Mouse (Mus musculus) bone marrow, adult 2 months (tissue): ENCODE data around the gene Gm12248. TPM values are rescaled to one million over a fixed set of nuclear protein-coding genes. Genes with fewer than 3 reads are reported as not detected.

Source experiments
- H3K27ac ChIP-seq: fragments of 200-500 bp; 2 replicates; pipeline ENCODE4 v1.5.1; 2012; ENCODE audit warnings: low read depth, mild to moderate bottlenecking, control low read depth, inconsistent platforms, low read length; ENCODE audit not compliant: control insufficient read depth, poor library complexity, insufficient read depth
- H3K4me1 ChIP-seq: fragments of 200-500 bp; 2 replicates; pipeline ENCODE4 v1.6.1; 2011; ENCODE audit warnings: low read length; ENCODE audit not compliant: control insufficient read depth, insufficient read depth
- H3K4me3 ChIP-seq: fragments of 200-500 bp; replicated peaks from 2 replicates; pipeline ENCODE3; 2011; ENCODE audit warnings: mild to moderate bottlenecking, low read depth, low read length, control low read depth; ENCODE audit not compliant: control insufficient read depth
- CTCF ChIP-seq: fragments of 200-500 bp; IDR thresholded peaks from 2 replicates; pipeline ENCODE4 v1.5.1; 2011; ENCODE audit warnings: low read length, control low read depth; ENCODE audit not compliant: control insufficient read depth, insufficient read depth
- POLR2A ChIP-seq: fragments of 200-500 bp; IDR thresholded peaks from 2 replicates; pipeline ENCODE4 v1.6.1; 2011; ENCODE audit warnings: low read depth, mild to moderate bottlenecking, control low read depth, low read length, borderline replicate concordance; ENCODE audit not compliant: control insufficient read depth
- WGBS: fragments of 180-500 bp; shearing (Covaris S2); methylation state at CpG from one replicate; pipeline ENCODE4 v1.1.7; 2018; 5-methylcytosine and 5-hydroxymethylcytosine counted together
- polyA plus RNA-seq: library from polyadenylated mRNA; stranded (reverse); fragments of >200 nt; gene quantifications from 2 replicates; pipeline ENCODE4 v1.2.4, GENCODE M21; 2011; ENCODE audit warnings: low replicate concordance; ENCODE audit not compliant: missing spikeins, insufficient read depth, insufficient read length

The Gm12248 gene
- polyA plus RNA-seq: not detected in 2 replicates

GRCm38 (mm10) chr11:58093021-58093528, at the start of gene Gm12248:
Gene Gm12248 (minus strand): TSS chr11:58093134.
- Histone ChIP-seq H3K4me1 (peaks cover 2% of the 10 kb centered on the region), H3K4me3 (peak within 1 kb of the TSS; percentile 5), H3K27ac (no peak within 1 kb of the TSS)
- TF ChIP-seq POLR2A: no peak
- TF ChIP-seq CTCF: no peak
- WGBS: 17% methylated on average over 12 of the region's 12 CpGs

DNA sequence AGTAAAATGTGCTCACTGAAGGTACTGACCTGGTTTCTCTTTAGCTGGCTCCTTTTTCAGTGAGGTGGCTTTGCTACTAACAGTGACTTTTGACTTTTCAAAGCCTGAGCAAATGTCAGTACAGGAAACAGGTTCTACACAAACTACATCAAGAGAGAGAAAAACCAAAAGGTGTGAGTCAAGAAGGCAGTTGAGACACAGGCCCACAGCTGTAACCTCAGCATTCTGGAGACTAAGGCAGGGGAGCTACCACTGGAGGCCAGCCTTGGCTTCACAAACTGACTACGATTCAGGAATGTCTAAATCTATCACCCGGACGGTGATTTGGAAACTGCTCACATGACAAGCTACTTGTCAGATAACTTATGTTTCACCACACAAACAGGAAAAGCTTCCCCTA, 46.5 kb upstream of the Gm12248 start:
- 55% methylated on average over 3 of the region's 3 CpGs for WGBS
- Histone ChIP-seq H3K4me1 (peaks cover 2% of the 10 kb centered on the region), H3K4me3 (no peak overlapping the region), H3K27ac (no peak overlapping the region)
- no peak for TF ChIP-seq POLR2A
- no peak for TF ChIP-seq CTCF

DNA sequence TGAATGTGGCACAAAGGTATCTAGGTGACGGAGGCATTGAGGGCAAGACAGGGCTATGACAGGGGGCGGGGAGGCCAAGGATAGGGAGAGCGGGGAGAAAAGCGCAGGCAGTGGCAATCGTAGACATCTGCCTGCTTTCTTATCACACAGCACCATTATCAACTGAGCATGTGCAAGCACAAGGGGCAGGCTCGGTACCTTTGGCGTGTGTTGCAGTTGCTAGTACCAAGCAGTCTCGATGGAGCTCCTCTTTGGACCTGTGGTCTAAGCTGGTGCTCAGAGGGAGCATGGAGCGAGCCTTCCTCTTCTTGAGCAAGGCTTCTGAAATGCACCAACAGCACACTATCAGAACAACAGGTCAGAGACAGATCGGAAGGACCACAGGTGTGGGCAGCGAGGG, 45.9 kb upstream of the Gm12248 start:
- no peak for TF ChIP-seq CTCF
- no peak for TF ChIP-seq POLR2A
- H3K4me3 ChIP-seq: no peak overlapping the region
- 83% methylated on average over 11 of the region's 11 CpGs for WGBS
- H3K4me1 ChIP-seq: peaks cover 1% of the 10 kb centered on the region
- no peak overlapping the region for H3K27ac ChIP-seq

DNA sequence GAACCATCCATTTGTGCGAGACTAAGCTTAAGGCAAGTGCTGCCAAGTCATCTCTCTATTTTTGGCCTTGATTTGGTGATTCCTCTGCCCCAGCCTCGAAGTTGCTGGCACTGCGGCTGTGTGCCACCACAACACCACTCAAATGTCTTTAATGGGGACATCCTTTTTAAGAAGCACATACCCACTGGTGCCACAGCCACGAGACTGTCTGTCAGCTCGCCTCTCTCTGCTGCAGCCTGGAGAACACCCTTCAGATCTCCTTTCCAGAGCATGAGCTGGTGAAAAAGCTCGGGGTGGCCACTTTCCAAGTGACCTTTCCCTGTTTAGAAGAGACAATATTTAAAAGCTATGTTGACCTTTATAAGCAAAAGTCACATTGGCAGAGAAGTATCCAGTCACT, 43.7 kb upstream of the Gm12248 start:
- no peak for TF ChIP-seq POLR2A
- WGBS: 79% methylated on average over 6 of the region's 6 CpGs

DNA sequence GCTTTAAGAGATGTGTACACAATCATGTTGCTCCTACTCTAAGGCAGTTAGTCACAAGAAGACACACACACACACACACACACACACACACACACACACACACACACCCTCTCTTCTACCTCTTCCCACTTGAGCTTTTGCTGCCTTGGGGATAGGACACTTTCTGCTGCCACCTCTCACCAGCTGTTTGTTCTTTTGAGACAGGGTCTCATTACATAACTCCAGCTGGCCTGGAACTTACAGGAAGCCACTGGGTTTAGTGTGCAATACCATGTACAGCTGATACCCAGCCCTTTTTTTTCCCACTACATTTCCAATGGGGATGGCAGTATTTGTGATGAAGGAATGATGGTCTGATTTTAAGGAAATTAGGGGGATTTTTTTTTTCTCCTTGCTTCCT, 42.4 kb upstream of the Gm12248 start:
- Histone ChIP-seq H3K27ac (peak overlapping the region; percentile 63; the same call in 1 of the 2 replicates), H3K4me3 (no peak overlapping the region), H3K4me1 (no peaks in the 10 kb centered on the region; the same call in 1 of the 2 replicates)
- TF ChIP-seq CTCF (no peak), POLR2A (no peak)

More for the DNA sequence above, 43.7 kb upstream of the Gm12248 start:
- Histone ChIP-seq H3K27ac (no peak overlapping the region), H3K4me3 (no peak overlapping the region), H3K4me1 (no peaks in the 10 kb centered on the region; the same call in 1 of the 2 replicates)

- Histone ChIP-seq H3K27ac (peak overlapping the region; percentile 63; the same call in 1 of the 2 replicates), H3K4me1 (no peaks in the 10 kb centered on the region; the same call in 1 of the 2 replicates), H3K4me3 (no peak overlapping the region)
- TF ChIP-seq CTCF (no peak), POLR2A (no peak)
Observed at GRCm38 (mm10) chr11:58134869-58135268, 41.9 kb upstream of the Gm12248 start.

DNA sequence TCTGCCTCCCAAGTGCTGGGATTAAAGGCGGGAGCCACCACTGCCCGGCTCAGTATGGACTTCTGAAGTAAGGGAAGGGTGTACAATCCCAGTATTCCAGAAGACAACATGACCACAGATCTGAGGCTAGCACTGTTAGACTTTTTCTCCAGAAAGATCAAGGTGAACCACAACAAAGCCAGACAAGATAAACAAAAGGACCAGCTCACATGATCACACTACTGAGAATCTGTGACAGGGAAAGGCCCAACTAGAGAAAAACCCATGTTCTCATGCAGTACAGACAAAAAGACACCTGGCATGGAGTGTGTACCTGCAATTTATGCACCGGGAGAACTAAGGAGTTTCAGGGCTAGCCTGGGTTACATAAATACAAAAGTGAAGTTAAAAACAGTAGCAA, 39.1 kb upstream of the Gm12248 start:
- WGBS: 86% methylated on average over 3 of the region's 3 CpGs

GRCm38 (mm10) chr11:58129302-58129843, 36.4 kb upstream of the Gm12248 start:
- Histone ChIP-seq H3K27ac (no peak overlapping the region), H3K4me3 (no peak overlapping the region), H3K4me1 (no peaks in the 10 kb centered on the region; the same call in 1 of the 2 replicates)
- 88% methylated on average over 6 of the region's 6 CpGs for WGBS
- TF ChIP-seq POLR2A (no peak), CTCF (no peak)

More for the DNA sequence above, 39.1 kb upstream of the Gm12248 start:
- no peak overlapping the region for H3K4me3 ChIP-seq
- no peaks in the 10 kb centered on the region; the same call in 1 of the 2 replicates for H3K4me1 ChIP-seq
- no peak overlapping the region for H3K27ac ChIP-seq
- TF ChIP-seq CTCF: no peak
- TF ChIP-seq POLR2A: no peak

DNA sequence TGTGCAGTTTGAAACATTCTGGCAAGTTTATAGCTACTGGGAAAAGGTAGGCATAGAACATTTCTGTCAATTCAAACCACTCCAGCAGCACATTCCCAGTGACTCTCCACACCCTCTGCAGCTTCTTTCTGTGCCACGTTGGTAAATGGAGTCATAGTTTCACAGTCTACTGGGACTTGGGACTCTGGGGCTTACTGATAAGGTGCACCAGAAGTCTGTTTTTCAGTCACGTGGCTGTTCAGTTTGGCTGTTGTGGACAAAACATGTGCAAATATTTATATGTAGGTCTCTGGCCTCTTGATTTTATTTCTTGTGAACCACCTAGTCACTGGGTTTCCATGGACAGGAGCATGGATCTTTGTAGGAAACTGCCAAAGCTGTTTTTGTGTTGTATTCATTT, 34.6 kb upstream of the Gm12248 start:
- 58% methylated on average over 2 of the region's 2 CpGs for WGBS
- H3K4me1 ChIP-seq: no peaks in the 10 kb centered on the region; the same call in 1 of the 2 replicates
- no peak for TF ChIP-seq POLR2A
- TF ChIP-seq CTCF: no peak
- H3K27ac ChIP-seq: no peak overlapping the region
- H3K4me3 ChIP-seq: no peak overlapping the region
